Mouse (Mus musculus) heart, embryonic 12.5 days (tissue): ENCODE measurements at regions not wholly inside any gene's neighbourhood (a gene's known extent, or its start where the extent isn't known, plus 50 kb on each side); places are given as distances from the start of the nearest gene placed in this dataset.

Experiments
- ATAC-seq: fragments of 200-750 bp; cut with Nextera tagmentation; 2 replicates; pipeline ENCODE4 v1.8.0; 2017; ENCODE audit warnings: moderate TSS enrichment, moderate library complexity; ENCODE audit not compliant: insufficient number of reproducible peaks, low FRiP score
- H3K27ac ChIP-seq: fragments of 300-500 bp; sonication (generic); 2 replicates; pipeline ENCODE4 v1.5.1; 2016; ENCODE audit warnings: mild to moderate bottlenecking, moderate library complexity; ENCODE audit not compliant: poor library complexity, severe bottlenecking
- H3K27me3 ChIP-seq: fragments of 300-500 bp; sonication (generic); replicated peaks from 2 replicates; pipeline ENCODE4 v1.6.1; 2016; ENCODE audit warnings: mild to moderate bottlenecking, moderate library complexity
- H3K36me3 ChIP-seq: fragments of 300-500 bp; sonication (generic); 2 replicates; pipeline ENCODE4 v1.6.1; 2016; ENCODE audit warnings: mild to moderate bottlenecking, moderate library complexity
- H3K4me1 ChIP-seq: fragments of 300-500 bp; sonication (generic); replicated peaks from 2 replicates; pipeline ENCODE4 v1.6.1; 2016; ENCODE audit warnings: mild to moderate bottlenecking
- H3K4me2 ChIP-seq: fragments of 300-500 bp; sonication (generic); 2 replicates; pipeline ENCODE4 v1.6.1; 2016; ENCODE audit warnings: mild to moderate bottlenecking, moderate library complexity
- H3K4me3 ChIP-seq: fragments of 300-500 bp; sonication (generic); 2 replicates; pipeline ENCODE4 v1.5.1; 2016; ENCODE audit warnings: mild to moderate bottlenecking
- H3K9ac ChIP-seq: fragments of 300-500 bp; sonication (generic); 2 replicates; pipeline ENCODE4 v1.6.1; 2016; ENCODE audit warnings: mild to moderate bottlenecking, moderate library complexity
- H3K9me3 ChIP-seq: fragments of 300-500 bp; sonication (generic); replicated peaks from 2 replicates; pipeline ENCODE4 v1.6.1; 2016; ENCODE audit warnings: mild to moderate bottlenecking, moderate library complexity
- WGBS: fragments of 180-500 bp; shearing (Covaris S2); methylation state at CpG from one replicate; pipeline ENCODE4 v1.1.7; 2016; 5-methylcytosine and 5-hydroxymethylcytosine counted together

DNA sequence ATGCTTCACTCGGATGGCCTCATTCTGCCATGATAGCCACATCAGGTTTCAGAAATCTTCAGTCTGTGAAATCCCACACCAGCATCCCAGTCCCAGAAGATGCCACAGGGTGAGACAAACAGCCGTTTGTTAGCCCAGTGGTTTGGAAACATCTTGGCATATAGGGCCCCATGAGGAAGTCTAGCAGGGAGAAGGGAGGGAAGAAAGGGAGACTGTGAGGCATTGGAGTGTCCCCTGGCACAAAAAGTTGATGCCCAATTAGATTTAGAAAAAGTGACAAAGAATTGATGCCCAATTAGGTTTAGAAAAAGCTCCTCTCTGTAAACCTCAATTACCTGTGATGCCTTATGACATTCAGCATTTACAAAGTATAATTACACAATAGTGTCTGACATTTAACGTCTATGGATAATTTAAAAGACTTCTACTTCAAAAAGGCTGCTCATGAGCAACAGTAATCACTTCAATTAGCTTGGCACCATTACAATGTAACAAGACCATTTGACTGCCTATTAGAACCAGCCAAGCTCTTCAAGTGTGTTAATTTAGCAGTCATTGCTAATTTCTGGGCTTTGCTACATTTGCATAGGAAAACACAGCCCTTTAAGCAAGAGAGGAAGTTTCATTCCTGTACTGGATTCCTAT lies 254.6 kb downstream of the Psat1 start:
- Histone ChIP-seq H3K27ac (no peak overlapping the region), H3K9me3 (no peaks in the 10 kb centered on the region), H3K4me2 (no peak overlapping the region), H3K36me3 (no peaks in the 10 kb centered on the region), H3K9ac (no peak overlapping the region), H3K4me1 (no peaks in the 10 kb centered on the region), H3K4me3 (no peak overlapping the region), H3K27me3 (no peaks in the 10 kb centered on the region)
- 72% methylated on average over 3 of the region's 3 CpGs for WGBS
- no peak for ATAC-seq

DNA sequence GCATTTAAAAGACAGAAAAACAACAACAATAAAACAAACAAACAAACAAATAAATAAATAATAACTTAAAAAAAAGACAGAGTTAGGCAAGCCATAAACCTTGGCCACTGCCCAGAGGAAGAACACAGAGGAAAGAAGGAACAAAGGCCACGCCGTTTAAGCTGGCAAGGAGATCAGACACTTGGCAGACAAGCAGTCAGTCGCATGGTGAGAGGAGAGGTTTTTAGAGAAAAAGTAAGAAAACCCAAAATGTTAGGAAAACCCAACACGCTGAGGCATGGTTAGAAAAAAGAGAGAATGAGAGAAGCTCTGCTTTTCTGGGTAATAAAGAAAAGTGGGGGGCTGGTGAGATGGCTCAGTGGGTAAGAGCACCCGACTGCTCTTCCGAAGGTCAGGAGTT lies 277.1 kb downstream of the Psat1 start:
- 83% methylated on average over 6 of the region's 6 CpGs for WGBS

DNA sequence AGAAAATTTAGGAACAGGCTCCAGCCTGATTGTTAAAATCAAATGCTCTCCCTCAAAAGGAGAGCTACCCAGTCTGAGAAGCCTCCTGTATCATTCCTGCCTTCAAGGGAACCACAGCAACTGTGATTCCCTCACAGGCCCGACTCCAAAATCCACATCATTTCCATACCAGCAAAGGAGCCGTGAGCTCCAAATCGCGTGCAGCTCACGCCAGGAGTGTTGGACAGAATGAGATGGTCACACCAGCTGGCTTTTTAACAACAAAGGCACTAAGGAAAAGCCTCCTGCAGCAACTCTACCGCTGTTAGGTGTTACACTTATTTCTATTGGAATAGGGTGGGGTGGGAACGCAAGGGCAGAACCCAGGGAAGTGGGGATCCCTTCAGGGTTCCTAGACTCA lies 277.6 kb downstream of the Psat1 start:
- 82% methylated on average over 7 of the region's 7 CpGs for WGBS
- no peak overlapping the region for H3K4me2 ChIP-seq
- ATAC-seq: no peak
- H3K27ac ChIP-seq: no peak overlapping the region
- no peaks in the 10 kb centered on the region for H3K27me3 ChIP-seq
- H3K4me1 ChIP-seq: no peaks in the 10 kb centered on the region
- no peak overlapping the region for H3K4me3 ChIP-seq
- H3K9ac ChIP-seq: no peak overlapping the region
- no peaks in the 10 kb centered on the region for H3K36me3 ChIP-seq
- H3K9me3 ChIP-seq: no peaks in the 10 kb centered on the region

More for the DNA sequence above, 277.1 kb downstream of the Psat1 start:
- no peaks in the 10 kb centered on the region for H3K36me3 ChIP-seq
- no peak overlapping the region for H3K4me3 ChIP-seq
- no peak overlapping the region for H3K27ac ChIP-seq
- H3K9ac ChIP-seq: no peak overlapping the region
- no peak for ATAC-seq
- H3K4me2 ChIP-seq: no peak overlapping the region
- no peaks in the 10 kb centered on the region for H3K27me3 ChIP-seq
- no peaks in the 10 kb centered on the region for H3K4me1 ChIP-seq
- H3K9me3 ChIP-seq: no peaks in the 10 kb centered on the region

DNA sequence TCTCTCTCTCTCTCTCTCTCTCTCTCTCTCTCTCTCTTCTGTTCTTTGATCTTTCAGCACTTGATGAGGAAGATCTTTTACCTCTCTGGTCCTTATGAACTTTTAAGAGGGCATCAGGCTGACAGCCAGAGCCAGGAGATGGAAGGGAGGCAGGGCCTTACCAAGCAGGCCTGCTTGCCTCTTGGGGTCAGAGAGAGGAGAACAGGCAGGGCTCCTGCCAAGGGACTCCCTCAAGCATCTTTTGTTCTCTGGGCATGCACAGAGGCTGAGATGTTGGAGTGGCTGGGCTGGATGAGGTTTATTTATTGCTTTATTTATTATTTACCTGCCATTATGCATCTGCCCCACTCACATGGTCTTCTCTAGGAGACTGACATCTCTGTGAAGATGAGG lies 278.5 kb downstream of the Psat1 start:
- Histone ChIP-seq H3K36me3 (no peaks in the 10 kb centered on the region), H3K4me2 (no peak overlapping the region), H3K27ac (no peak overlapping the region), H3K9ac (no peak overlapping the region), H3K9me3 (no peaks in the 10 kb centered on the region), H3K4me3 (no peak overlapping the region), H3K4me1 (no peaks in the 10 kb centered on the region), H3K27me3 (no peaks in the 10 kb centered on the region)
- no peak for ATAC-seq

DNA sequence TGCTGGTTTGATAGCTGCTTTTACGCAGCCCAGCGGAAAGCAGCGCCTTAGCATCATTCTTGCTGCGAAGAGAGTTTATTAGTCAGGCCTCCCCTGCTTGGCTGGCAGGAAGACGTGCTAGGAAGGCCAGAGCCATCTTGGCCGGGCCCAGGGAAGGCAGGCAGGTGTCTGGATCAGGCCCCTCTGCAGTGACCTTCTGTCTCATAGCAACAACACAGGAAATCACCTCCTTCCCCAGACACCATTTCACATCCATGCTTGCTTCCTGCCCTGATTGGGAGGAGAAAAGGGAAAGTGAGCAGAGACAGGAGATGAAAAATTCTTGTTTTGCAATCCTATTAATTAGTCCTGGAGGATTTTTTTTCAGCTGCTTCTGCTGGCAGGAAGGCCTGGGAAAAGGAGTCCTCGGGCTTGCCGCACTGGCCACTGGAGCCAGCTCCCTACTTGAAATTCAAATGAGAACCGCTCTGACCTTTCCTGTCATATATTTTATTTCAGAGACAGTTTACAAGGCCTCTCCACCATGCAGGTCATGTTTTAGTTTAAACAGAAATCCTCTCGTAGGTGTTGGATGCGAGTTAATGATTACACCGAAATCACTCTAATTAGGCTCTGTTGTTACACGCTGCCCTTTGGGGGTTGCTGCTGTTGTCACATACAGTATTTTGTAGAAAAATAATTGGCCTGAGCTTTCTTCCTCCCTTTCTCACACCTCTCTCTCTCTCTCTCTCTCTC lies 279.1 kb downstream of the Psat1 start:
- H3K9me3 ChIP-seq: no peaks in the 10 kb centered on the region
- H3K4me2 ChIP-seq: no peak overlapping the region
- no peak overlapping the region for H3K9ac ChIP-seq
- 58% methylated on average over 13 of the region's 13 CpGs for WGBS
- H3K4me3 ChIP-seq: no peak overlapping the region
- ATAC-seq: no peak
- no peak overlapping the region for H3K27ac ChIP-seq
- no peaks in the 10 kb centered on the region for H3K36me3 ChIP-seq
- no peaks in the 10 kb centered on the region for H3K27me3 ChIP-seq
- no peaks in the 10 kb centered on the region for H3K4me1 ChIP-seq

DNA sequence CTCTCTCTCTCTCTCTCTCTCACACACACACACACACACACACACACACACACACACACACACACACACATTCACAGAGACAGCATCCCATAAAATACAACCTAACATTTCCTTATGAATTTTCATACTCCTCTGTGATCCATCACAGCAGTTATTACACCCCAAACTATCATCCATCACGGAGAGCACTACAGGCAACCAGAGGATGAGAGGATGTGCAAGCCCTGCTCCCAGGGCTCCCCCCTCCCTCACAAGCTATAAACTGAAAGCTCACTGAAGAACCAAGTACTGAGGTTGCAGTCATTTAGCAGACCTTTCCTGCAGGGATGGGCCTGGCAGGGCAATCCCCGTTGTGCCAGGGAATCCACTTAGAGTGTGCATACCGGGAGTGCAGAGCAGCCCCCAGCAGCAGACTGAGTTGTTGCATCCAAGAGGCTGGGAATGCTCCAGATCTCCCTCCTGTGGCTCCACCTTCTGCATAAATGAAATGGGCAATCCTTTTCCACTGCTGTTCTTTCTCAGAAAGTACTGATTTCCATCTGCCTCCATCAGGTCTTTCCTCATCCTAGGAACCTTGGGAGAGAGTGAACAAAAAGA lies 283.4 kb downstream of the Psat1 start:
- no peak overlapping the region for H3K4me2 ChIP-seq
- H3K4me1 ChIP-seq: no peaks in the 10 kb centered on the region
- WGBS: 43% methylated on average over 3 of the region's 3 CpGs
- H3K27me3 ChIP-seq: no peaks in the 10 kb centered on the region
- H3K9ac ChIP-seq: no peak overlapping the region
- H3K9me3 ChIP-seq: no peaks in the 10 kb centered on the region
- no peak overlapping the region for H3K27ac ChIP-seq
- H3K4me3 ChIP-seq: no peak overlapping the region
- ATAC-seq: no peak
- no peaks in the 10 kb centered on the region for H3K36me3 ChIP-seq

DNA sequence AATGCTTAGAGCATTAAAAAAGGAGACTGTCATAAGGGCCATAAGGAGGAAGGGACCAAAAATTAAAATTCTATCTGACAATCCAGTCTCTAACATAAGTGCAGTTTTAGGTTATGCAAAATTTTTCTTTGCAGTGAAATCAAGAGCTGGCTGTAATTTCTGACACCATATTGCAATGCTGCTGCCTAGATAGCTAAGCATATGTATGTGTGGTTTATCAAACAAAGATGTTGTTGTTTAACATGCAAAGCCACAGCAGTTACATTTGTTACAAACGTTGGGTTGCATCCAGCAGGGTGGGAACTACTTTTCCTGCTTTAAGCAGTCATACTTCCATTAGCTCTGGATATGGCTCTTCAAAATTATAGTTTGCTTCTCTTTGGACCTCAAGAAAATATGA lies 288.5 kb downstream of the Psat1 start:
- WGBS: 52% methylated on average over 1 of the region's 1 CpGs
- Histone ChIP-seq H3K4me3 (no peak overlapping the region), H3K36me3 (no peaks in the 10 kb centered on the region), H3K4me2 (no peak overlapping the region), H3K9me3 (no peaks in the 10 kb centered on the region), H3K4me1 (no peaks in the 10 kb centered on the region), H3K27me3 (no peaks in the 10 kb centered on the region), H3K27ac (no peak overlapping the region), H3K9ac (no peak overlapping the region)
- ATAC-seq: no peak

DNA sequence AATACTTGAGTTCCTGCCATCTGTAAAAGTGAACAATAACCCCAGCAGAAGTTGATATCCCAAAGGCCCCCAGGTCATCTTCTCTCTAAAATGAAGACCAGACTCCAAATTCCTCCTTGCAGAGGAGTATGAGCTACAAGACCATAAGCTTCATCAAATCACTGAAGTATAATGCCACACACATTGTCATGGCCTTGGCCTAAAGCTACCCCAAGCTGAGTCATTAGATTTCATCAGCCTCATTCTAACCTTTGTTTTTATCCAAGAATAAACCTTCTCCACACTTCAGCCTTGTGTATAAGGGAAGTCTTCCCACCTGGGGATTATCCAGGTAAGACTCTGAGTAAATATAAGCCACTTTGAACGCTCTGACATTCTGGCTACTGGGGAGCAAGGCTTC lies 289.3 kb downstream of the Psat1 start:
- Histone ChIP-seq H3K27me3 (no peaks in the 10 kb centered on the region), H3K27ac (no peak overlapping the region), H3K9me3 (no peaks in the 10 kb centered on the region), H3K9ac (no peak overlapping the region), H3K36me3 (no peaks in the 10 kb centered on the region), H3K4me3 (no peak overlapping the region), H3K4me1 (no peaks in the 10 kb centered on the region), H3K4me2 (no peak overlapping the region)
- 75% methylated on average over 1 of the region's 1 CpGs for WGBS
- no peak for ATAC-seq

DNA sequence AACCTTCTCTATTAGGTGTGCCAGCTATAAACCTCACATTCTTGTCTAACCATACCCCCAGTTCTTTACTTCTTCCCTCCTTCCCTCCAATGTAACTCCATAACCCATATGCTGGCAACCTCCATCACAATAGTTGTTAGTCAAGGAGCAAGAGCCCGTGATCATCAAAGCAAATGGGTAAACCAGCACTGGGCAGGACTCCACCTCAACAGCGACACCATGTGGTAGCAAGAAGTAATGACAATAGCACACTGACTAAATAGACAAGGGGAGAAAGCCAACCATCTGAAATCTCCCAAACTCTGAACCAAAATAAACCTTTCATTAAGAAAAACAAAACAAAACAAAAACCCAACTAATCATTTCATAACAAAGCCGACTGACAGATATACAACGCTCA lies 297.8 kb downstream of the Psat1 start:
- Histone ChIP-seq H3K4me2 (no peak overlapping the region), H3K9ac (no peak overlapping the region), H3K4me3 (no peak overlapping the region), H3K36me3 (no peaks in the 10 kb centered on the region), H3K4me1 (no peaks in the 10 kb centered on the region), H3K27ac (no peak overlapping the region), H3K27me3 (no peaks in the 10 kb centered on the region), H3K9me3 (no peaks in the 10 kb centered on the region)
- peak; percentile 48; the same call in 1 of the 2 replicates for ATAC-seq
- WGBS: 18% methylated on average over 4 of the region's 4 CpGs

DNA sequence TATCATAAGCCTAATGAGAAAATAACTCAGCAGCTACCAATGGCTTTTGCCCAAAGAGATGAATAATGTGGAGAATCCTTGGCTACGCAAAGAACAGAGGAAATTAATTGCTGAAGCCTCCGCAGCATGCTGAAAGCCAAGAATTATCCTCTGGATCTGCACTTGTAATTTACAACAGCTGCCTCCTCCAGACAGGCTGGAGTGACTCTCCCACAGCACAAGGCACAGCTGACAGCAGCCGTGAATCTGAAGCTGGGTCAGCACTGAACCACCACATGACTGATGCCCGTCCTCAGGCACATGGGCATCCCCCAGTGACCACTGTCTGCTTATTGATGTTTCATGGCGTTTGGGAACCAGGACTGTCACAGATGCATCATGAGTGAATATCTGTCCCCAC lies 299.8 kb downstream of the Psat1 start:
- Histone ChIP-seq H3K4me2 (no peak overlapping the region), H3K4me1 (no peaks in the 10 kb centered on the region), H3K36me3 (no peaks in the 10 kb centered on the region), H3K9ac (no peak overlapping the region), H3K27me3 (no peaks in the 10 kb centered on the region), H3K4me3 (no peak overlapping the region), H3K27ac (no peak overlapping the region), H3K9me3 (no peaks in the 10 kb centered on the region)
- WGBS: 69% methylated on average over 5 of the region's 5 CpGs
- no peak for ATAC-seq

DNA sequence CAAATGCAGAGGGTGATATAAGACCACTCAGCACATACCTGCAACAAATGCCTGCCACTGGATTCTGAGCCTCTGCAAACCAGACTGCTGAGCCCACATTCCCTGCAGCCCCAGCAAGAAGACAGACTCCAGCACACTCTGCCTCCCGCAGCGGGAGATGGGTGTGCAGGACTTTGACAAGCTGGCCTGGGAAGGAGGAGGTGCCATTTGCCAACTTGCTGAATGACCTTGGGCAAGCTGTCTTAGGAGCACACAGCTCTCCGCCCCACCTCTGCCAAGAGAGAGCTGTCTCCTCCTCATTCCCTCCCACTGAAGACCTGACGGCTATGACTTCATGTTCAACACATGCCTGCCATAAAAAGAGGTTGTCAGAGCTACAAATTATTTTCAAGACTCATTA lies 302.4 kb downstream of the Psat1 start:
- no peak overlapping the region for H3K9ac ChIP-seq
- no peak overlapping the region for H3K4me3 ChIP-seq
- H3K4me1 ChIP-seq: no peaks in the 10 kb centered on the region
- H3K36me3 ChIP-seq: no peaks in the 10 kb centered on the region
- WGBS: 47% methylated on average over 4 of the region's 4 CpGs
- no peak for ATAC-seq
- no peak overlapping the region for H3K27ac ChIP-seq
- no peak overlapping the region for H3K4me2 ChIP-seq
- no peaks in the 10 kb centered on the region for H3K27me3 ChIP-seq
- no peaks in the 10 kb centered on the region for H3K9me3 ChIP-seq
